Mouse (Mus musculus) adrenal gland (tissue): ENCODE data around the gene Il16.
"Not testable (repeated sequence)": the region's sequence is repeated elsewhere in the genome, so short reads cannot be mapped to it uniquely, and the experiment has no call there.

Source experiments
- intact Hi-C: fragments of 180-260 bp; cut with DNase I; formaldehyde crosslinking; loops from one replicate; pipeline ENCODE4 v1.15.1; 2025

Il16 gene

GRCm38 (mm10) chr7:83736341-83737115 lies 9.0 kb downstream of the Il16 start:
- intact Hi-C loops = no loop called here

GRCm38 (mm10) chr7:83735108-83735781 lies 10.3 kb downstream of the Il16 start:
- intact Hi-C loops = no loop called here

DNA sequence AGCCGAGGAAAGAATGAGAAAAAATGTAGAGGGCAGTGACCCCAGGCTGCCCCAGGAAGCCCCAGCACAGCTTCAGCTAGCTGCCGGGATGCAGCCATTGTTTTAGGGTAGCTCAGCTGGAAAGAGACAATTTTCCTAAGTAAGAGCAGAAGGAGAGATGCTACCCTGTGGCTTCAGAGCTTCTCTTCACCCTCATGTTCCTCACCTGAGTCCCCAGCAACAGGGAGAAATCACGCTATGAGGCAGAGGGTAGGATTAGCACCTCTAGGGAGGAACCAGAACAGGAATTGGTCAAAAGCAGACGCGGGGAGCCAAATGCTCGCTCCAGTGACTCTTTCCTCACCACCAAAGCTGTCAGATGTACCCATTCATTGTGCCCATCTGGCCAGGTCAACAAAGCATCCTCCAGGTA lies 10.8 kb downstream of the Il16 start:
- intact Hi-C loops = no loop called here

GRCm38 (mm10) chr7:83734246-83734645 lies 11.3 kb downstream of the Il16 start:
- intact Hi-C loops = no loop called here

DNA sequence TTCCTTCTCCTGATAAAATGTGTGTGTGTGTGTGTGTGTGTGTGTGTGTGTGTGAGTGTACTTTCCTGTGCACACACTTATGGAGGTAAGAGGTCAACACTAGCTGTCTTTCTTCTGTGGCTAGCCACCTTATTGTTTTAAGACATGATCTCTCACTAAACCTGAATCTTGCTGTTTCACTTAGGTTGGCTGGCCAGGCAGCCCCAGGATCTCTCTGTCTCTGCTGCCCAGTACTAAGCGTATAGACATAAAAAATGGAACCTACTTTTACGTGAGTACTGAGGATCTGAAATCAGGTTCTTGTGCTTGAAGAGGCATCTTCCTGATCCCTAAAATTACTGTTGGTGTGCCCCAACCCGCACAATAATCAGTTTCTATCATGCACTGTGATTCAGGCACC lies 12.7 kb downstream of the Il16 start:
- intact Hi-C loops = no loop called here

DNA sequence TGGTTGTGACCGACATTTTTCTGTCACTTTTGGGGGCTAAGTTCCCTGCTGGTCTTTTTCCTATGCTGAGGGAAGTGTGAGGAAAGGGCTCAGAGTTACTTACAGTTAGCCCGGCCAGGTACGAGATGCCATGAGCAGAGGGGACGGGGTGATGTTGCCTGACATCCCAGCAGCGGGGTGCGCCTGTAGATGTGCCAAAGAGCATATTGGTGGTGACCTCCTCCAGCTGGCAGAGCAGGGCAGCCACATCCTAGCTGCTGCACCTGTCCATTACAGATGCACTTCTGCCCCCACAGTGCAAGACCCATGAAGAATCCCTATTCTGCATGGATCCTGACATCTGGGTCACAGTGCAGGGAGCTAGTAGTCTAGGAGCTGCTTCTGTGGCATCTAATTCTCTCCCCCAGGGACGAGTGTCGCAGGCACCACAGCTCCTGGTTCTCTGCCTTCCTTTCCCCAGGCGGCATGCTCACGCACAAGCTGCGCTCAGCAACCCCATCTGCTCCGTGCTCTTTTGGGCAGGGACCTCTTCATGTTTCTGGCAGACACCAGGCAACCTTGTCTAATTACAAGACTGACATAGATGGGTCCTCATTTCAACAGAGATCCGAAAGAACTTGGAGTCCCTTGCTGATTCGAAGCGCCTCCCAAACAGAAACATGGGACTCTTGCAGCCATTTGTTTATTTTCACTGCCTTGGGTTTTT lies 13.4 kb downstream of the Il16 start:
- intact Hi-C loops = no loop called here

- intact Hi-C loops = no loop called here
Observed at GRCm38 (mm10) chr7:83731297-83731696, 14.2 kb downstream of the Il16 start.

- intact Hi-C loops = no loop called here
Observed at GRCm38 (mm10) chr7:83726936-83727632, 18.4 kb downstream of the Il16 start.

- intact Hi-C loops = no loop called here
Observed at GRCm38 (mm10) chr7:83725801-83726200, 19.7 kb downstream of the Il16 start.

DNA sequence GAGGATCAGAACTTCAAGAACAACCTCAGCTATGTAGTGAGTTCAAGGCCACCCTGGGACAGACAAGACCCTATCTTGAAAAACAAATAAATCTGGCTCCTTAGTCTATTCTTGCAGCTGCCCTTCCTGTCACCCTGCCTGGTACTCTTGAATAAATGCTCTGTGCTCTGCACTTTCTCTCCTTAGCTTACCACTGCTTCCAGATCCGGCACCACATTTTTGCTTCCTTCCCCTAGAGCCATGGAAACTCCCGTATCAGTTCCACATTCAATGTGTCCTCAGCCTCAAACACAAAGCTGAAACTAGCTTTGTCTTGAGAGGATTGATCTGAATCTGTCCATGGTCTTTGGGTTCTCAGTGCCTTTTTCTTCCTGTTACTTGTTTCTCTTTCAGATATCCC lies 21.0 kb downstream of the Il16 start:
- intact Hi-C loops = no loop called here

DNA sequence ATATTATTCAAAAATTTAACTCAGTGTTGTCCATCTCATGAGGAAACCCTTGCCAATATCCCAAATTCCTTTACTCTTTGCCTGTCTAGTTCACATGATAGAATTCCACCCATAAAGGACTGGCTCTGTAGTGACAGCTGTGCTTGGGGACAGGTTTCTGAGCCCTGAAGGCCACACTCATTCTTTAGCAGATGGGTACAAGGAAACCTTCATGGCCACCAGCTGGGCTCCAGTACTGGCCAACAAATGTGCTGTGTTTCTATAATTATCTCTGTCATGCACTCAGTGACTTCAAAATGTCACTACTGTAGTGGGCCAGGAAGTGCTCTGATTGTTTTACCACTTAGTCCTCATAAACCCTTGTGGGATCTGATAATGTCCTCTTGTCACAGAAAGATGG lies 21.6 kb downstream of the Il16 start:
- intact Hi-C loops = no loop called here

DNA sequence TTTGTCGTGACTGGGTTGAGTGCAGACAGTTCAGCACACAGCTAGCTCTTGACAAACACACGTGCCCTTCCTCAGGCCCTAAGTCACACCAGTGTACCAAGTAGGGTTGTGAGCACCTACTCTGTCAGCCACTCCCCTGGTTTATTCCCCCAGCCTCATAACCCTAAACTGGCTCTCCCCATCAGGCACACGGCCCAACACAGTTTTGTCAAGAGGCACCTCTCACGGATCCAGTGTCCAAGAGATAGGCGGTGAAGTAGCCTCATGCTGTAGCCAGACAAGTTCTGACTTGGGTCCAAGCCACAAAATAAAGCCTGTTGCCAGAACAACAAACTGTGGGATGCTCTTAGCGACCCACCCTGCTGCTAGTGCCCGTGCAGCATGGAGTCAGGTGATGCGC lies 22.3 kb downstream of the Il16 start:
- intact Hi-C loops = no loop called here

DNA sequence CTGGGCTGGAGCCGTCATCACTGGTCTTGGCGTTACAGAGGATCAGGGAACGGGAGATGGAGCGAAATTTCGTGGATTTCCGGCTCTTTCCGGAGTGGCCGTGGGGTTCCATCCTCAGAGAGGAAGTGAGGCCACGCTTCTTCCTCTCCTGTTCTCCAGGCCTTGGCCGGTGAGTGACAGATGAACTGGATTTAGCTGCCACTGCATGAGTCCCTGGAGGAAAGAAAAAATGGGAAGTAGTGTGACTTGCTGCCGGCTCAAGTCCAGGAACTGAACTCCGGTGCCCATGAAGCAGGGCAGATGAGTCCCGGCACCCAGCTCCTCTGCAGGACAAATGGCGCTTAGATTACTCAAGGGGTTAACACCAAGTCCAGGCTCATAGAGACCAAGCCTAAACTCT lies 23.0 kb downstream of the Il16 start:
- intact Hi-C loops = no loop called here

- intact Hi-C loops = no loop called here
Observed at GRCm38 (mm10) chr7:83720231-83720630, 25.3 kb downstream of the Il16 start.

DNA sequence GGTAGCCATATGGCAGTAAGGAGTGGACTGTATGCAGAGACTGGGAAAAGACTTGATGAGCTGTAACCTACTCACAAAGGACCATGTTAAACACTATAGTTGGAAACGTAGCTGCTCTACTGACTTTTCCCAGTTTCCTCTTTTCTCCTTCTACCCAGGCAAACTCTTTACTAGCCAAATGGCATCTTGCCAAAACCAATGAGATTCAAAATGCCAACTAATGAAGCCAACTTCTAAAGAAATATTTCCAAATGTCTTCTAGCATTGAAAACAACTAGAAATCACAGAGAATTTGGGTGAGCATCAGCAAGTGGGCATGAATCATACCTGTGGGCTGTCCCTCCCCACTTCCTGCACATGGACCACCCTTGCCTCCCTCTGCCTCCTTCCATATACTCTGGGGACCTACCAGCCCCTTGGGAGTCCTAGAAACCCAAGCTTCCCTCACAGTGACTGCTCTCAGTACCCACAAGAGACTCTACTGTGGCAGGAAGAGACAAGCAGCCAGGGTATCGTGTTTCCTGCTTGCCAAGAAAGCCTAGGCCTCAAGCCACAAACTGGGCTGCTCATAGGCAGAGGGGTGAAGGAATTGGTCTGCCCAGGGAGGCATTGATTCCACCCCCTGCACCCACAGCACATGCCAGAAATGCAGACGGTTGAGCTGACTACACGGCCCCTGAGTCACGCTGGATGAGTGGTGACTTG lies 28.4 kb downstream of the Il16 start:
- intact Hi-C loops = no loop called here

- intact Hi-C loops = no loop called here
Observed at GRCm38 (mm10) chr7:83713639-83714038, 31.9 kb downstream of the Il16 start.

DNA sequence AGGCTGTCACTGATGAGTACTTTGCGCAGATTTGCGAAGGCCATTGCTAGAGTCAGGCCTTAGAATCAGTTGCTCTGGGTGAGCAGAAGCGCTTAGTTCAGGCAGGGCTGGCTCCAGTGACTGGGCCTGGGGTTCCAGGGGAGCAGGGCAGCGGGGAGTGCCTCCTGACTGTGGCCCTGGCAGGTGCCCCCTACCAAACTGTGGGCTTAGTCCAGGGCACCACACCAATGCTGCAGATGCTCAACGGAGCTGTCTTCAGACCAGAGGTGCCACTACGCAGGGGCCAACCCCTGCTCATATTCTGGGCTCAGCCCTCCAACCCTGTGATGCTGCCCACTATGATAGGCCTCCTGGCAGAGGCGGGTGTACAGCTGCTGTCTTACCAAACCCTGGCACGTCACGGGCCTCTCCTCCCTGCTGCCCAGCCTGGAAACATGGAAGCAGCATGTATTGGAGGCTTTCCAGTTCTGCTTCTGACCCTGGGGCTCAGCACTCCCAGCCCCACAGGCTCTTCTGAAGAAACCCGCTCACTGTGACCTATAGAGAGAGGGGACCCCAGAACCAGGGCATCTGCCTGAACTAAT lies 33.8 kb downstream of the Il16 start:
- intact Hi-C loops = not testable (repeated sequence)

DNA sequence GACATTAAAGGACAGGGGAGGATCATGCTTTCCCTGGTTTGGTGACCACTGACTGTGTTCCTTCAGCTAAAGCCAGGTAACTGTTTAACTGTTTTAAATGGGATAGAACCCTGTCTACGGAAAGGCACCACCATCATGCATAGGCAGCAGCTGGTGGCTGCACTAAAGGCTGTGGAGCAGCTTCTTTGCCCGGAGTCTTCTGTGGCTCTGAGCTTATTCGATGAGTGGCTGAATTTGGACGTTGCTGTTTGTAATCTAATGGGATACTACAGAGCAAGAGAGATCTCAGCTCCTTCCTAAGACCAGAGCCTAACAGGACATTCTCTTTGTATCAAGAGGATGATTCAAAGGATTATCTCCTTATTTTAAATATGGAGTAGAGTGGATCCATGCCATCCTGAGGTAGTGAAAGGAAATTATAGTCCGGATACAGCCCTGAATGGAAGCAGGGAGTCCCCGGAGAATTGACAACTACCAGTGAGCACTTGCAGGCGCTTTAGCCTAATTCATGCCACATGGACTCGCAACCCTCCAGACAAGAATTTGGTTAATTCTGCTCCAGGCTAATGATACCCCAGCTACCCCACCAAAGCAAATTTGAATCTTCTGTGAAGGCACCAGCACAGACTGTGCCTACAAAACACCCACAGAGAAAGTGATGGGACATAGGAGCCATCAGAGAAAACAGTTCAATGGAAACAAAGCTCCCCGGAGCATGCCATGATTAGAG lies 42.3 kb downstream of the Il16 start:
- intact Hi-C loops = no loop called here

- intact Hi-C loops = no loop called here
Observed at GRCm38 (mm10) chr7:83699066-83699745, 46.3 kb downstream of the Il16 start.
